Mouse (Mus musculus) midbrain, embryonic 14.5 days (tissue): ENCODE data around the gene Cyp26b1. TPM values are rescaled to one million over a fixed set of nuclear protein-coding genes. Genes with fewer than 3 reads are reported as not detected.
"Not testable (repeated sequence)": the region's sequence is repeated elsewhere in the genome, so short reads cannot be mapped to it uniquely, and the experiment has no call there.

Source experiments
- ATAC-seq: fragments of 200-750 bp; cut with Nextera tagmentation; 2 replicates; pipeline ENCODE4 v1.8.0; 2017; ENCODE audit warnings: moderate number of reproducible peaks, moderate library complexity; ENCODE audit not compliant: low FRiP score, low TSS enrichment
- DNase-seq: peaks from one replicate; pipeline ENCODE4 v3.0.0-alpha.2; 2015
- H3K27ac ChIP-seq: fragments of 300-500 bp; sonication (generic); replicated peaks from 2 replicates; pipeline ENCODE4 v1.5.1; 2014; ENCODE audit warnings: mild to moderate bottlenecking, low read depth, low read length, moderate library complexity
- H3K27me3 ChIP-seq: fragments of 300-500 bp; sonication (generic); 2 replicates; pipeline ENCODE4 v1.6.1; 2014; ENCODE audit warnings: low read length, control low read depth, mixed read lengths; ENCODE audit not compliant: control insufficient read depth, insufficient read depth
- H3K36me3 ChIP-seq: fragments of 300-500 bp; sonication (generic); 2 replicates; pipeline ENCODE4 v1.6.1; 2014; ENCODE audit warnings: low read length, control low read depth; ENCODE audit not compliant: control insufficient read depth, insufficient read depth
- H3K4me1 ChIP-seq: fragments of 300-500 bp; sonication (generic); 2 replicates; pipeline ENCODE4 v1.6.1; 2014; ENCODE audit warnings: mild to moderate bottlenecking, antibody characterized with exemption, low read length, control low read depth; ENCODE audit not compliant: control insufficient read depth, insufficient read depth
- H3K4me2 ChIP-seq: fragments of 300-500 bp; sonication (generic); 2 replicates; pipeline ENCODE4 v1.6.1; 2014; ENCODE audit warnings: mild to moderate bottlenecking, low read length, moderate library complexity
- H3K4me3 ChIP-seq: fragments of 300-500 bp; sonication (generic); replicated peaks from 2 replicates; pipeline ENCODE4 v1.5.1; 2014; ENCODE audit warnings: low read depth, low read length
- H3K9ac ChIP-seq: fragments of 300-500 bp; sonication (generic); replicated peaks from 2 replicates; pipeline ENCODE4 v1.6.1; 2014; ENCODE audit warnings: mild to moderate bottlenecking, low read length, moderate library complexity
- H3K9me3 ChIP-seq: fragments of 300-500 bp; sonication (generic); 2 replicates; pipeline ENCODE4 v1.6.1; 2016; ENCODE audit warnings: low read length, control low read depth, mixed read lengths; ENCODE audit not compliant: control insufficient read depth
- WGBS: fragments of 180-500 bp; shearing (Covaris S2); extraction: QIAGEN DNeasy Blood & Tissue Kit; methylation state at CpG from one replicate; pipeline ENCODE4 v1.1.7; 2014; 5-methylcytosine and 5-hydroxymethylcytosine counted together
- polyA plus RNA-seq: library from polyadenylated mRNA; unstranded; fragments of >200 nt; fragmentation: Nextera tagmentation; extraction: Ambion mirVana; gene quantifications from 2 replicates; pipeline ENCODE4 v1.2.1, GENCODE M21; 2014

Gene Cyp26b1
- polyA plus RNA-seq, 1 experiment from 2014 or later = 21.9 TPM

DNA sequence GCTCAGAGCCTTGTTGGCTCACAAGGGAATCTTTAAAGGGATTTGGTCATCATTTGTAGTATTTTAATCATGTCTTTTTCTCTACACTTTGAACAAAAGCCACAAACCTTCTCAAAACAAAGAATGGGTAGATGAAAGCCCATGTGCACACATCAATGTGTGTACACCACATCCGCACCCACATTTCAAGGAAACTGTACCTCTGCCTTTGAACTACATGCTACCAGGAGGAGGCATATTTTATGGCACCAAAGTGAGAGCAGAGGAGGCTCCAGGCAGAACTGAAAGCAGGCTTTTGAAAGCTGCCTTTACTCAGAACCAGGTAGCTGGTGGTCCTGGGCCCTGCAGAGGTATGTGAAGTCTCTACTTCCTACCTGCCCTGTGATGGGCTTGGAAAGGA, 23.3 kb upstream of the Cyp26b1 start:
- no peak overlapping the region for H3K27ac ChIP-seq

DNA sequence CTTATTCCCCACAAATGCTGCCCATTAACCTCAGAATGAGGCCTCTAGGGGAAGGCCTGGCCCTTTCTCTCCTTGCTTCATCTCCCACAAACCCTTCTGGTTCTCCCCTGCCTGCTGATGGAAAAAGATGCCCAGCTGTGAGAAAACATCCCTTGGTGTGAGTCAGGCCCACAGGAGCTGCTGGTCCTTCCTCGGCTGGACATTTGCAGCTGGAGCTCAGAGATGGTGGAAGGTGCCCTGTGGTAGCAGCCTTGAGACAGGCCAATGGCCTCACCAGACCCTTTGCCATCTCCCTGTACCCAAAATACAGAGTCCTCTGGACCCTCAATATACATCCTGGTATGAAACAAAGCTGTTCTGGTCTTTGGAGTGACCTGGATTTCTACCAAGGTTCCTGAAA, 22.9 kb upstream of the Cyp26b1 start:
- no peaks in the 10 kb centered on the region for H3K4me1 ChIP-seq
- no peak overlapping the region for H3K9ac ChIP-seq
- H3K27me3 ChIP-seq = no peaks in the 10 kb centered on the region
- no peak overlapping the region for H3K27ac ChIP-seq
- peaks cover 30% of the 10 kb centered on the region for H3K36me3 ChIP-seq
- WGBS = 84% methylated on average over 1 of the region's 1 CpGs
- no peak overlapping the region for H3K4me3 ChIP-seq
- no peak overlapping the region for H3K4me2 ChIP-seq
- DNase-seq (no peak), ATAC-seq (no peak)
- H3K9me3 ChIP-seq = no peaks in the 10 kb centered on the region

More for the DNA sequence above, 23.3 kb upstream of the Cyp26b1 start:
- H3K9me3 ChIP-seq = no peaks in the 10 kb centered on the region
- no peak overlapping the region for H3K4me2 ChIP-seq
- peaks cover 30% of the 10 kb centered on the region for H3K36me3 ChIP-seq
- DNase-seq (no peak), ATAC-seq (no peak)
- no peak overlapping the region for H3K9ac ChIP-seq
- no peaks in the 10 kb centered on the region for H3K4me1 ChIP-seq
- no peak overlapping the region for H3K4me3 ChIP-seq
- WGBS = 87% methylated on average over 1 of the region's 1 CpGs
- no peaks in the 10 kb centered on the region for H3K27me3 ChIP-seq

DNA sequence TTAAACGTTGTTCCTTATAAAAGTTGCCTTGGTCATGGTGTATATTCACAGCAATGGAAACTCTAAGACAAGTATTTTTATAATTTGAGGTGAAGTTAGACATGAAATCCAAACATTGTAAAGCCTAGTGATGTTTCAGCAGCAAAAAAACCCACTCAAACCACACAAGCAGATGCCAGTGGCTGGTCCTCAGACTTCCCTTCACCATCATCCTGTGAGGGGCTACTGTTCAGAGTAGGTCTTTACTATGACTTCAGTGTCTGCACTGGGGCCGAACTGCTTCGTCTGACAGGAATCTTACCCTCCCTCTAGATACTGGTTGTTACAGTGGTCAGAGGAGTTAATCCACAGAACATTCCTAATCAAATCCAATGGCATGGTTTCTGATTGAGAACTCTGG, 19.9 kb upstream of the Cyp26b1 start:
- no peak overlapping the region for H3K4me3 ChIP-seq
- H3K4me1 ChIP-seq = no peaks in the 10 kb centered on the region
- DNase-seq (no peak), ATAC-seq (no peak)
- no peaks in the 10 kb centered on the region for H3K9me3 ChIP-seq
- peaks cover 11% of the 10 kb centered on the region for H3K36me3 ChIP-seq
- no peak overlapping the region for H3K9ac ChIP-seq
- no peaks in the 10 kb centered on the region for H3K27me3 ChIP-seq
- H3K27ac ChIP-seq = no peak overlapping the region
- H3K4me2 ChIP-seq = no peak overlapping the region
- 93% methylated on average over 3 of the region's 3 CpGs for WGBS

DNA sequence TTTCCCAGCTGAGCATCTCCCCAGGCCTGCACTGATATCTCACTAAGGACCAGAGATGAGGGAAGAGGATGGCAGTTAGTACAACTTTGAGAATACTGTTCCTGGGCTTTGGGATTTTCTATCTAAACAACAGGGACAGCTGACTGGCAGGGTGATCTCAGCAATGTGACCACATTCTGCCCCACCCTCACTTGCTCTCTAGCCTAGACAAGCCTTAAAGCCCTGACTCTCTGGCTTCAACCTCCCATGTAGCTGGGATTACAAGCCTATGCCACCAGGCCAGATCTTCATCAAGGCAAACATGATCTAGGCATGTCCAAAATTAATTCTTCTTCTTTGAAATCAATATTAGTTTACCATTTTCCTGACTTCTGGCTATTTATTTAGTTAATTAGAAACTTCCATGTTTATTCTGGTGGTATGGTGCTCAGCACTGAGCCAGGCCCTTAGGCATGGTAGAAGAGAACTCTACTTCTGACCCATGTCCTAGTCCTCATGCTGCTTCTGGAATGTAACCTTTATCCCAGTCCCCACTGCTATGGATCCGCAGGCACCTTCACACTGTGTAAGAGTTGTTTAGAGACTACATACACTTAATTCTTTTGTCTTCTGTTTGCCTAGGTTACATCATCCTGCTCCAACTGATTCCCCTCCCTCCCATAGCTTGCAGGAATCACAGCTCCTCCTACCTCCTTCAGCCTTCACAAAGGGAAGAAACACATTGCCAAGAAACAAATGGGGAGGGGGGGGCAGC, 7.6 kb upstream of the Cyp26b1 start:
- Histone ChIP-seq H3K9me3 (no peaks in the 10 kb centered on the region), H3K27me3 (no peaks in the 10 kb centered on the region), H3K4me3 (no peak overlapping the region), H3K9ac (no peak overlapping the region), H3K27ac (no peak overlapping the region), H3K4me2 (no peak overlapping the region), H3K36me3 (no peaks in the 10 kb centered on the region), H3K4me1 (no peaks in the 10 kb centered on the region)
- no peak for ATAC-seq
- DNase-seq = no peak
- WGBS = 25% methylated on average over 1 of the region's 1 CpGs

DNA sequence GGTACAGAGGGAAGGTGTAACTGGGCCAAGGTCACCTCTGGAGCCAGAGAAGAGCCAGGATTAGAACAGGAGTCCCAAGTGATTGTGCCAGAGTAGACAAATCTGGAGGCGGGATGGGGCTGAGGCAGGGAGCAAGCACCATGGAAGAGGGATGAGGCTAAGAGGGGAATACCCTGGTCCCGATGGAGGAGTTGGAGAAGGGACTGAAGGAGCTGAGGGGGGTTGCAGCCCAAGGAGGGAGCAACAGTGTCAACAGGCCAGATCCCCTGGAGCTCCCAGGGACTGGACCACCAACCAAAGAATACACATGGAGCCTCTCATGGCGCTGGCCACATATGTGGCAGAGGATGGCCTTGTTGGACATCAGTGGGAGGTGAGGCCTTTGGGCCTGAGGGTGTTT, 5.6 kb upstream of the Cyp26b1 start:
- WGBS = 88% methylated on average over 3 of the region's 3 CpGs
- not testable (repeated sequence) for H3K27me3 ChIP-seq, H3K36me3 ChIP-seq, H3K27ac ChIP-seq, ATAC-seq, DNase-seq, H3K4me2 ChIP-seq, H3K9me3 ChIP-seq, H3K4me3 ChIP-seq, H3K4me1 ChIP-seq, H3K9ac ChIP-seq

DNA sequence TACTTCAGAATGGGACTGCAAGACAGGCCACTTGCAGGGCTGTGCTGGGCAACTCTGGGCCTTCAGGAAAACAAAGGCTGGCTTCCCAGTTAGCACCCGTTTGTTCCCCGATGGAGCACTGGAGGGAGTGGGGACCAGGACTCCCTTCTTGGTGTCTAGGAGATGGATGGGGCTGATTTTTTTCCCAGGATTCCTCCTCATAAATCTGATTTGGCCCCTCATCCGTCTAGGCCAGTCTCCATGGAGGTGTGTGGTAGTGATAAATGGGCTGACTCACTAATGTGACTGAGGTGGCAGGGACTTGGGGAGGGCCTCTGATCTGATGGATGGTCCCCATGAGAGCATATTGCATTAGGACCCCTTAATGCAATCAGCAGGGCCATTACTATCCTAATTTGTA, 5.0 kb upstream of the Cyp26b1 start:
- H3K4me3 ChIP-seq = no peak overlapping the region
- H3K27ac ChIP-seq = no peak overlapping the region
- ATAC-seq = no peak
- DNase-seq = no peak
- peaks cover 9% of the 10 kb centered on the region; the same call in 1 of the 2 replicates for H3K4me1 ChIP-seq
- H3K4me2 ChIP-seq = no peak overlapping the region
- no peaks in the 10 kb centered on the region for H3K9me3 ChIP-seq
- WGBS = 86% methylated on average over 3 of the region's 3 CpGs
- no peaks in the 10 kb centered on the region for H3K36me3 ChIP-seq
- H3K9ac ChIP-seq = no peak overlapping the region
- H3K27me3 ChIP-seq = no peaks in the 10 kb centered on the region

DNA sequence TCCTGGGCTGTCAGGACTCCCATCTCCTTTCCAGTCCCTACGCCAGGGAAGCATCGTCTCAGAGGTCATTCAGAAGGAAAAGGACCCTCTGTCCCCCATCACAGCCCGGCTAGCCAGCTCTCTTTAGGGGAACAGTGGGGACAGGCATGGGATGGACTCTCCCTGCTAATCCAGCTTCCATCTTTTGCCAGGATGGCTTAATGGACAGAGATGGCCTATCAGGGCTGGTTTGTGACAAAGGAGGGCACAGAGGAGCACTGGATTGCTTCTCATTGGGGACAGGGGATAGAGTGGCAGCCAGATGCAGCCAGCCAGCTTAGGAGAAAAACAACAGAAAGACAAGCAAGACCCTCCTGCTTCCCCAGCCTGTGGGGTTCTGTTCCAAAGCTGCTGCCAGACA, 918 bp upstream of the Cyp26b1 start:
- 0 out of 2 replicates have a peak overlapping the region, but pooled peaks have one; percentile 3 for H3K27ac ChIP-seq
- 17% methylated on average over 3 of the region's 3 CpGs for WGBS
- peak; percentile 39; the same call in 1 of the 2 replicates for ATAC-seq
- peaks cover 13% of the 10 kb centered on the region for H3K4me1 ChIP-seq
- peaks cover 8% of the 10 kb centered on the region for H3K27me3 ChIP-seq
- H3K4me3 ChIP-seq = no peak overlapping the region
- H3K4me2 ChIP-seq = peak overlapping the region; percentile 4
- H3K9me3 ChIP-seq = no peaks in the 10 kb centered on the region
- DNase-seq = peak; percentile 59
- H3K9ac ChIP-seq = no peak overlapping the region; the same call in 1 of the 2 replicates
- no peaks in the 10 kb centered on the region for H3K36me3 ChIP-seq

DNA sequence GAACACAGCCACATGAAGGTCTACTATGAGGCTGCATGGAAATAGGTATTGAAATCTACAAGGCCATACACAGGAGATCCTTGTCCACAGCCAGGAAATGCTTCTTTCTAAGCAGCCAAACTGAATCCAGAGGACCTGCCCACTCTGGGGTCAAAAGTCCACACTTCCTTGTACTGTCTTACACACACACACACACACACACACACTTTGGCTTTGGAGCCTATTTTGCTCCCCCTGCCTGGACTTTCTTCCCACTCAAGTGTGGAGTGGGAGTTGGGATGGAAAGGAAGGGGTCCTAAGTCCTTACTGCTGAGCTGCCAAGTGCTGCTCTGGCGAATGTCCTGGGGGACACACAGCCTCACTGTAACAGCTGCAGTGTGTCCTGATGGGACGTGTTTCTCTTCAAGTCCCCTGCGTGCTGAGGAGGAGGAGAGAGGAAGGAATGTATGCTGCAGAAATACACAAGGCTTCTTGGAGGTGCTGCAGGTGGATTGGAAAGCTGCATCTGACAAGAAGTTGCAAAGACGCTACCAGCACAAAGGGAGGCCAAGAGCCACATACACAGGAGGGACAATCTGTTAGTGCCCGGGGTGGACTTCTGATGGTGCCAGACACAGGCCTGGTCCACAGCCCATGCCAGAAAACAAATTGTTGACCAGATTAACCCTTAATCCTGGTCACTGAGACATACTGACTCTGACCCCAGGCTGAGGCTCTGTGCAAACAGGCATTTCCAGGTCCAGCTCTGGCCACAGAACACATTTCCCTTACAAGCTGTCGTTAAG, 2.6 kb downstream of the Cyp26b1 start:
- WGBS = 63% methylated on average over 6 of the region's 6 CpGs
- H3K4me2 ChIP-seq = peak overlapping the region; percentile 38
- H3K27ac ChIP-seq = no peak overlapping the region
- no peaks in the 10 kb centered on the region for H3K36me3 ChIP-seq
- DNase-seq (no peak), ATAC-seq (no peak)
- peaks cover 42% of the 10 kb centered on the region for H3K27me3 ChIP-seq
- H3K9ac ChIP-seq = 0 out of 2 replicates have a peak overlapping the region, but pooled peaks have one; percentile 16
- peak overlapping the region; percentile 17; the same call in 1 of the 2 replicates for H3K4me3 ChIP-seq
- peaks cover 30% of the 10 kb centered on the region for H3K4me1 ChIP-seq
- H3K9me3 ChIP-seq = no peaks in the 10 kb centered on the region
